In the genomic region with DNA sequence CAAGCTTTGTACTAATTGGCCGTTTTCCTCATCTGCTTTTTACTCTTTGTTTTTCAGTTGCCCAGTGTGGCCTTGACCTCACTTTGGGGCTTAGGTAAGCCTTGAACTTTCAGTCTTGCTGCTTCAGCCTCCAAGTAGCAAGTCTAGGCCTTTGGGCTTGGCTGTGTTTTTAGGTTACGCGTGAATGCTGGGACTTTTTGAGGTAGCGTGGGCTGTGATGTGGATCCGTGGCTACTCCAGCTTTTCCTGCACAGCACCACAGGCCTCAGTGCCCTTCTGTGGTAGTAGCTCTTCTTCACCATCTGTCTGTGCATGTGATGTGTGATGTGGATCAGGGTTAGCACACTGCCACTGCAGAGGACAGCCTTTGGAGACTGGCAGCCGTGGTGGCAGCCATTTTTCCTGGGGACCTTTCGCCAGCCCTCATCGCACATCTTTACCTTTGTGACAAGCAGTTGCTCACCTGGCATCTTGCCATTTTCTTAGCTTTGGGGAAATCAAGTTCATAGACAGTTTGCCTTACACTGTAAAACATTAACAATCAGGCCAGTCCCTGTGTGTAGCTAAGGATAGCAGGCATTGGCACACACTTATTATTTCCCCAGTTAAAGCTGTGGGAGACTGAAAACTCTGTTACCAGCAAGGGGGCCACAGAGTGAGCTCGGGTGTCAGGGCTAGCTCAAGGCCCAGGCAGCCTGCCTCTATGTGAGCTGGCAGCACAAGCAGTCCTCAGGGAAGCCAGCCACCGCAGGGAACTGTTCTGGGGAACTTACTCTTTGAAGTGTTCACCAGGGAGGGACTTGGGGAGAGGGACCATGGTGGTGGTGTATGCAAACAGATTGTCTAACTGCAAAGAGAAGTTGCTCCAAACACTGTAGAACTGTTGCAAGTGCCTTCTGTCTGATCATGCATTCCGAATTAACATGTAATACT, we compare ENCODE assay signal across 9 mouse cellular contexts.
DNase-seq lines count a peak whose midpoint lies in the region; ATAC-seq lines count a peak whose summit lies in the region.
"Had no signal": no experiment of that assay in that cellular context is flagged by ENCODE, and none has a peak within 500 bp of the region (broad histone marks: within the 10 kb centered on the region; RNA-seq: fewer than 3 reads in every experiment).

No protein-coding gene starts in this region.

- H3K9ac ChIP-seq in midbrain, embryonic 14.5 days (replicated peaks; ENCODE audit: low read length), result no peak overlapping the region
- no peak overlapping the region for H3K9ac ChIP-seq in heart, embryonic 11.5 days (ENCODE audit: low read depth, low read length)

- intact Hi-C loops in left cerebral cortex, postnatal 36 days (cut with DNase I), result no loop called here

- H3K4me3 ChIP-seq in midbrain, embryonic 14.5 days (replicated peaks; ENCODE audit: low read depth, low read length), result no peak overlapping the region
- H3K4me3 ChIP-seq in heart, embryonic 11.5 days (ENCODE audit: low read depth, low read length), result no peak overlapping the region

- peak; percentile 35 for DNase-seq in cerebellum, adult 11-12 months
- no peak for DNase-seq in cerebellum, adult 9-10 months
- peak; percentile 27 to 29 for DNase-seq in left cerebral cortex, postnatal 36 days (ENCODE audit: low spot score in 2 of 2)
- no peak for DNase-seq in left cerebral cortex, adult 8-10 months (ENCODE audit: low spot score in 2 of 2)
- no peak for DNase-seq in midbrain, embryonic 14.5 days
- no peak for DNase-seq in yolk sac, embryonic 10.5 days (ENCODE audit: low spot score)
- DNase-seq: lung, postnatal 36 days had no signal

- 0 out of 2 replicates have a peak overlapping the region, but pooled peaks have one; percentile 1 for H3K27ac ChIP-seq in midbrain, embryonic 14.5 days (replicated peaks; ENCODE audit: low read depth, low read length)
- H3K27ac ChIP-seq in heart, embryonic 11.5 days (ENCODE audit: low read depth, low read length), result no peak overlapping the region

- H3K27me3 ChIP-seq in midbrain, embryonic 14.5 days (ENCODE audit: control insufficient read depth, insufficient read depth, low read length), result no peaks in the 10 kb centered on the region
- peaks cover 8% of the 10 kb centered on the region; the same call in 1 of the 2 replicates for H3K27me3 ChIP-seq in heart, embryonic 11.5 days (ENCODE audit: control insufficient read depth, insufficient read depth, low read length)

- H3K9me3 ChIP-seq in midbrain, embryonic 14.5 days (ENCODE audit: control insufficient read depth, low read length), result no peaks in the 10 kb centered on the region
- no peaks in the 10 kb centered on the region for H3K9me3 ChIP-seq in heart, embryonic 11.5 days (replicated peaks; ENCODE audit: control insufficient read depth, low read length)

- H3K4me1 ChIP-seq in midbrain, embryonic 14.5 days (ENCODE audit: control insufficient read depth, insufficient read depth, low read length), result peaks cover 43% of the 10 kb centered on the region
- peaks cover 39% of the 10 kb centered on the region for H3K4me1 ChIP-seq in heart, embryonic 11.5 days (ENCODE audit: control insufficient read depth, insufficient read depth, low read length)

- H3K4me2 ChIP-seq in midbrain, embryonic 14.5 days (ENCODE audit: low read length), result no peak overlapping the region
- H3K4me2 ChIP-seq in heart, embryonic 11.5 days, result no peak overlapping the region

- 0 out of 2 replicates have a peak, but pooled peaks have one; percentile 4 for ATAC-seq in granulocyte monocyte progenitor cell, adult 5-6 weeks (replicated peaks; ENCODE audit: poor library complexity, severe bottlenecking)
- no peak for ATAC-seq in midbrain, embryonic 14.5 days (ENCODE audit: low FRiP score, low TSS enrichment)
- ATAC-seq in heart, embryonic 11.5 days (replicated peaks; ENCODE audit: insufficient number of reproducible peaks, low FRiP score, low TSS enrichment), result no peak

- WGBS in midbrain, embryonic 14.5 days, result 79% methylated on average over 11 of the region's 11 CpGs
- WGBS in heart, embryonic 11.5 days (ENCODE audit: insufficient replicate concordance), result 83% methylated on average over 11 of the region's 11 CpGs

- H3K36me3 ChIP-seq in midbrain, embryonic 14.5 days (ENCODE audit: control insufficient read depth, insufficient read depth, low read length), result no peaks in the 10 kb centered on the region
- no peaks in the 10 kb centered on the region for H3K36me3 ChIP-seq in heart, embryonic 11.5 days (ENCODE audit: control insufficient read depth, insufficient read depth, low read length)

Comparison
In these comparisons a context has a peak if more than half of its experiments do, and no peak if none do; other contexts are left out.
1. DNase-seq: peak in cerebellum, adult 11-12 months (single experiment) and left cerebral cortex, postnatal 36 days (2 of 2); none in cerebellum, adult 9-10 months (single experiment), left cerebral cortex, adult 8-10 months (0 of 2), midbrain, embryonic 14.5 days (single experiment) and yolk sac, embryonic 10.5 days (single experiment).